Mouse (Mus musculus) midbrain, embryonic 16.5 days (tissue): ENCODE results near the gene Prg2. TPM values are rescaled to one million over a fixed set of nuclear protein-coding genes. Genes with fewer than 3 reads are reported as not detected.

Experiments used
- ATAC-seq: fragments of 200-750 bp; cut with Nextera tagmentation; 2 replicates; pipeline ENCODE4 v1.8.0; 2017; ENCODE audit warnings: moderate TSS enrichment
- H3K27ac ChIP-seq: fragments of 300-500 bp; sonication (generic); 2 replicates; pipeline ENCODE4 v1.5.1; 2014; ENCODE audit warnings: mild to moderate bottlenecking, low read length, mixed read lengths
- H3K27me3 ChIP-seq: fragments of 300-500 bp; sonication (generic); 2 replicates; pipeline ENCODE4 v1.6.1; 2014; ENCODE audit warnings: low read depth, low read length, mixed read lengths; ENCODE audit not compliant: control insufficient read depth, insufficient read depth
- H3K36me3 ChIP-seq: fragments of 300-500 bp; sonication (generic); 2 replicates; pipeline ENCODE4 v1.6.1; 2014; ENCODE audit warnings: mild to moderate bottlenecking, low read length, moderate library complexity, mixed read lengths; ENCODE audit not compliant: control insufficient read depth, insufficient read depth
- H3K4me1 ChIP-seq: fragments of 300-500 bp; sonication (generic); 2 replicates; pipeline ENCODE4 v1.6.1; 2014; ENCODE audit warnings: mild to moderate bottlenecking, low read length, mixed read lengths; ENCODE audit not compliant: control insufficient read depth, insufficient read depth
- H3K4me2 ChIP-seq: fragments of 300-500 bp; sonication (generic); 2 replicates; pipeline ENCODE4 v1.6.1; 2014; ENCODE audit warnings: mild to moderate bottlenecking, low read length, mixed read lengths
- H3K4me3 ChIP-seq: fragments of 300-500 bp; sonication (generic); 2 replicates; pipeline ENCODE4 v1.5.1; 2014; ENCODE audit warnings: low read depth, mild to moderate bottlenecking, low read length, moderate library complexity, mixed read lengths
- H3K9ac ChIP-seq: fragments of 300-500 bp; sonication (generic); 2 replicates; pipeline ENCODE4 v1.6.1; 2014; ENCODE audit warnings: low read depth, low read length, mixed read lengths
- H3K9me3 ChIP-seq: fragments of 300-500 bp; sonication (generic); replicated peaks from 2 replicates; pipeline ENCODE4 v1.6.1; 2014; ENCODE audit warnings: mild to moderate bottlenecking, low read length, mixed read lengths; ENCODE audit not compliant: control insufficient read depth, poor library complexity, severe bottlenecking
- WGBS: fragments of 180-500 bp; shearing (Covaris S2); extraction: QIAGEN DNeasy Blood & Tissue Kit; methylation state at CpG from one replicate; pipeline ENCODE4 v1.1.7; 2014; 5-methylcytosine and 5-hydroxymethylcytosine counted together
- polyA plus RNA-seq: library from polyadenylated mRNA; unstranded; fragments of >200 nt; fragmentation: Nextera tagmentation; extraction: Ambion mirVana; gene quantifications from 2 replicates; pipeline ENCODE4 v1.2.1, GENCODE M21; 2015

Prg2 gene
- polyA plus RNA-seq, 1 experiment from 2014 or later, result not detected

- no peak overlapping the region for H3K9ac ChIP-seq
- H3K4me2 ChIP-seq, result no peak overlapping the region
- WGBS, result 66% methylated on average over 6 of the region's 6 CpGs
- H3K4me1 ChIP-seq, result no peaks in the 10 kb centered on the region; the same call in 1 of the 2 replicates
- no peaks in the 10 kb centered on the region for H3K27me3 ChIP-seq
- no peaks in the 10 kb centered on the region for H3K36me3 ChIP-seq
- H3K27ac ChIP-seq, result no peak overlapping the region
- no peak for ATAC-seq
- H3K4me3 ChIP-seq, result no peak overlapping the region
- no peaks in the 10 kb centered on the region for H3K9me3 ChIP-seq
These were observed 50.7 kb downstream of the Prg2 start for GRCm38 (mm10) chr2:85030989-85031388.

DNA sequence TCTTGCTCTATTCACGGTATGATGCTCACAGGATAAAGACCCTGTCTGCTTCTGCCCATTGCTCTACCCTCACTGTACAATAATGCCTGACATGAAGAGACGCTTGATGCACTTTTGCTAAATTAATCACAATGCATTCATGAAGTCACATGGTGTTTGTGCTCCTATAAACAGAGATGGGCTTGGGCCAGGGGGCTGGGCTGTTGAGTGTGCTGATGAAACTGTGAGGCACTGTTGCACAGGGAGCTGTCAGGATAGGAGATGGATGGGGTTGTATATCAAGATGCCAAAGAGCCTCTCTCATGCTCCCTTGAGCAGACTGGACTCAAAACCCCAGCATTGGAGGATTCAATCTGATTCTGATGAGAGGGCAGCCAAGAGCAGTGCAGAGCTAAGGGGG lies 52.9 kb downstream of the Prg2 start:
- H3K9me3 ChIP-seq, result no peaks in the 10 kb centered on the region
- H3K4me2 ChIP-seq, result no peak overlapping the region
- WGBS, result 81% methylated on average over 2 of the region's 2 CpGs
- no peak for ATAC-seq
- H3K4me3 ChIP-seq, result no peak overlapping the region
- H3K4me1 ChIP-seq, result peaks cover 11% of the 10 kb centered on the region
- H3K9ac ChIP-seq, result no peak overlapping the region
- no peak overlapping the region for H3K27ac ChIP-seq
- H3K36me3 ChIP-seq, result no peaks in the 10 kb centered on the region
- no peaks in the 10 kb centered on the region for H3K27me3 ChIP-seq

Other genes with a start within 250 kb of the Prg2 start
- gene Ypel4, start 246.4 kb upstream of the Prg2 start, polyA plus RNA-seq, result 27.7 and 28.1 TPM in 2 replicates
- 4.3 and 4.8 TPM in 2 replicates for gene Gm19426, start 236.8 kb upstream of the Prg2 start, polyA plus RNA-seq
- 28.3 and 29.0 TPM in 2 replicates for gene Serping1, start 205.0 kb upstream of the Prg2 start, polyA plus RNA-seq
- 22.9 and 23.4 TPM in 2 replicates for gene Ube2l6, start 181.6 kb upstream of the Prg2 start, polyA plus RNA-seq
- gene Smtnl1, start 157.8 kb upstream of the Prg2 start, polyA plus RNA-seq, result not detected in 2 replicates
- gene Timm10, start 153.5 kb upstream of the Prg2 start, polyA plus RNA-seq, result 69.8 and 75.2 TPM in 2 replicates
- 0.73 and 0.91 TPM in 2 replicates for gene Slc43a1, start 141.6 kb upstream of the Prg2 start, polyA plus RNA-seq
- gene Rtn4rl2, start 93.8 kb upstream of the Prg2 start, polyA plus RNA-seq, result 3.9 TPM in 2 replicates
- gene Slc43a3, start 43.9 kb upstream of the Prg2 start, polyA plus RNA-seq, result 2.8 and 3.1 TPM in 2 replicates
- not detected in 2 replicates for gene Prg3, start 7.8 kb downstream of the Prg2 start, polyA plus RNA-seq
- 162 and 170 TPM in 2 replicates for gene Ssrp1, start 56.8 kb downstream of the Prg2 start, polyA plus RNA-seq
- 1.4 and 2.1 TPM in 2 replicates for gene P2rx3, start 57.0 kb downstream of the Prg2 start, polyA plus RNA-seq
- gene Tnks1bp1, start 67.6 kb downstream of the Prg2 start, polyA plus RNA-seq, result 23.0 and 27.4 TPM in 2 replicates
- 24.8 and 26.3 TPM in 2 replicates for gene Aplnr, start 155.8 kb downstream of the Prg2 start, polyA plus RNA-seq
- 15.2 and 15.8 TPM in 2 replicates for gene Lrrc55, start 216.7 kb downstream of the Prg2 start, polyA plus RNA-seq